In the genomic region with DNA sequence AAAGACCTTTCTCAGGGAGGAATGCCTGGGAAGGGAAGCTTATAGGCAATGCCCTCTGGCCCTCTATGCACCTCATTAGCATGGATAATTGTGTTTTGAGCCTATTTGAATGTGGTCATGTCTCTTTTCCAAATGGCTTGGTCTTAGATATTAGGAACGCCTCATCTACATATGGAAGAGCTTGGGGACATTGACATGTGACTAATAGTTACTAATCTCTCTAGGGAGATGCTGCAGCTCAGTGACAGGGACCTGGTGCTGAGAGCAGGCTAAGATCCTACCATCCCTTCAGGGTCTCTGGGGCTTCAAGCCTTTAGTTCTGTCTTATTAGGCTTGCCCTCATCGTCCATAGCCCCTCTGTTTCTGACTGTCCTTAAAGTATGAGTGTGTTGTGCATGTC, we compare ENCODE assay signal across 34 mouse cellular contexts.
"Had no signal": no experiment of that assay in that cellular context is flagged by ENCODE, and none has a peak within 500 bp of the region (broad histone marks: within the 10 kb centered on the region; RNA-seq: fewer than 3 reads in every experiment).

No protein-coding gene starts in this region.

- H3K9me3 ChIP-seq: heart, embryonic 10.5 days; heart, embryonic 12.5 days; heart, embryonic 13.5 days; heart, embryonic 15.5 days; hindbrain, embryonic 10.5 days; hindbrain, embryonic 15.5 days; intestine, embryonic 15.5 days; kidney, embryonic 15.5 days had no signal

- DNase-seq: heart, adult 18-20 months; heart, adult 2 months; heart, postnatal 10 days; heart, postnatal 14 days; heart, postnatal 36 days; heart, postnatal 4 days; kidney, adult 11 months; kidney, adult 18-20 months; kidney, adult 2 months; kidney, adult 8-10 months; kidney, adult 9 months; kidney, postnatal 10 days; kidney, postnatal 14 days; kidney, postnatal 25 days; kidney, postnatal 36 days; kidney, postnatal 4 days; layer of hippocampus, adult 9-11 months; layer of hippocampus, postnatal 36 days had no signal

- H3K27ac ChIP-seq: heart, adult 2 months; heart, embryonic 10.5 days; heart, embryonic 13.5 days; heart, embryonic 15.5 days; hindbrain, embryonic 10.5 days; hindbrain, embryonic 14.5 days; hindbrain, embryonic 15.5 days; intestine, embryonic 15.5 days; kidney, embryonic 15.5 days; kidney, postnatal 0 days; layer of hippocampus, adult 2 months had no signal

- H3K27me3 ChIP-seq: heart, embryonic 12.5 days; heart, embryonic 13.5 days; heart, embryonic 15.5 days; hindbrain, embryonic 15.5 days; intestine, embryonic 15.5 days; kidney, embryonic 15.5 days had no signal

- ATAC-seq: hindbrain, embryonic 16.5 days; inflammation-experienced regulatory T-cells, adult 6 months; intestine, embryonic 15.5 days; intestine, embryonic 16.5 days; intestine, postnatal 0 days had no signal

- H3K9ac ChIP-seq: heart, embryonic 12.5 days; heart, embryonic 13.5 days; heart, embryonic 15.5 days; hindbrain, embryonic 14.5 days; hindbrain, embryonic 15.5 days; intestine, embryonic 15.5 days; kidney, embryonic 15.5 days had no signal

- H3K4me3 ChIP-seq: heart, adult 2 months; heart, embryonic 10.5 days; heart, embryonic 12.5 days; heart, embryonic 13.5 days; heart, embryonic 15.5 days; hindbrain, embryonic 10.5 days; hindbrain, embryonic 15.5 days; intestine, embryonic 15.5 days; kidney, embryonic 15.5 days; layer of hippocampus, adult 2 months had no signal

- H3K4me2 ChIP-seq: heart, embryonic 11.5 days; heart, embryonic 12.5 days; heart, embryonic 13.5 days; heart, embryonic 15.5 days; hindbrain, embryonic 14.5 days; hindbrain, embryonic 15.5 days; intestine, embryonic 15.5 days; kidney, embryonic 15.5 days had no signal

- H3K36me3 ChIP-seq: heart, embryonic 10.5 days; heart, embryonic 12.5 days; heart, embryonic 13.5 days; heart, embryonic 15.5 days; hindbrain, embryonic 10.5 days; hindbrain, embryonic 15.5 days; intestine, embryonic 15.5 days; kidney, embryonic 15.5 days had no signal

- H3K4me1 ChIP-seq: heart, embryonic 10.5 days; heart, embryonic 12.5 days; heart, embryonic 13.5 days; heart, embryonic 15.5 days; hindbrain, embryonic 10.5 days; hindbrain, embryonic 15.5 days; intestine, embryonic 15.5 days; kidney, embryonic 15.5 days had no signal
